Mouse (Mus musculus) R1 (cell line): ENCODE data around the gene Rabl6.

Experiments used
- DNase-seq: peaks from one replicate; pipeline ENCODE4 v3.0.0-alpha.2; 2018; ENCODE audit warnings: low read depth, low spot score

Rabl6 gene

GRCm38 (mm10) chr2:25607761-25608622 lies at the start of gene Rabl6:
Gene Rabl6 (minus strand): TSS chr2:25608521.
- DNase-seq: peak; percentile 87

- no peak for DNase-seq
Observed at GRCm38 (mm10) chr2:25657652-25658051, 49.3 kb upstream of the Rabl6 start, which contains the start of gene Lcn5. Gene Lcn5 (plus strand): TSS chr2:25657952.

- no peak for DNase-seq
Observed at GRCm38 (mm10) chr2:25657246-25657645, 48.9 kb upstream of the Rabl6 start.

GRCm38 (mm10) chr2:25656691-25657090 lies 48.4 kb upstream of the Rabl6 start:
- DNase-seq: no peak

- no peak for DNase-seq
Observed at GRCm38 (mm10) chr2:25654502-25654901, 46.2 kb upstream of the Rabl6 start.

- no peak for DNase-seq
Observed at GRCm38 (mm10) chr2:25652902-25653301, 44.6 kb upstream of the Rabl6 start, which contains the start of gene Lcn8. Gene Lcn8 (plus strand): TSS chr2:25653120.

GRCm38 (mm10) chr2:25639890-25640289 lies 31.6 kb upstream of the Rabl6 start:
- DNase-seq: peak; percentile 61

- DNase-seq: no peak
Observed at GRCm38 (mm10) chr2:25634046-25634445, 25.7 kb upstream of the Rabl6 start.

GRCm38 (mm10) chr2:25633616-25634015 lies 25.3 kb upstream of the Rabl6 start:
- DNase-seq: no peak

- no peak for DNase-seq
Observed at GRCm38 (mm10) chr2:25628738-25629137, 20.4 kb upstream of the Rabl6 start.

- DNase-seq: no peak
Observed at GRCm38 (mm10) chr2:25627811-25628210, 19.5 kb upstream of the Rabl6 start, which contains the start of gene Fcna. Gene Fcna (minus strand): TSS chr2:25628030.

GRCm38 (mm10) chr2:25625986-25626385 lies 17.7 kb upstream of the Rabl6 start:
- DNase-seq: no peak

- peak; percentile 92 for DNase-seq
Observed at GRCm38 (mm10) chr2:25621229-25622200, 13.2 kb upstream of the Rabl6 start, which contains the start of gene Tmem141. Gene Tmem141 (minus strand): TSS chr2:25622005.

- DNase-seq: no peak
Observed at GRCm38 (mm10) chr2:25620852-25621228, 12.5 kb upstream of the Rabl6 start.

- DNase-seq: no peak
Observed at GRCm38 (mm10) chr2:25620386-25620785, 12.1 kb upstream of the Rabl6 start.

GRCm38 (mm10) chr2:25617578-25617977 lies 9.3 kb upstream of the Rabl6 start, which contains the start of gene Ccdc183:
Gene Ccdc183 (minus strand): TSS chr2:25617678.
- DNase-seq: no peak

GRCm38 (mm10) chr2:25616398-25616797 lies 8.1 kb upstream of the Rabl6 start:
- DNase-seq: peak; percentile 21

GRCm38 (mm10) chr2:25608671-25609070 lies 350 bp upstream of the Rabl6 start:
- DNase-seq: no peak

- DNase-seq: no peak
Observed at GRCm38 (mm10) chr2:25602526-25602925, 5.8 kb downstream of the Rabl6 start.

- DNase-seq: no peak
Observed at GRCm38 (mm10) chr2:25600037-25600436, 8.3 kb downstream of the Rabl6 start.

- no peak for DNase-seq
Observed at GRCm38 (mm10) chr2:25598749-25599148, 9.6 kb downstream of the Rabl6 start.
